Mouse (Mus musculus) olfactory bulb, adult 2 months (tissue): ENCODE data around the gene Dlx4.

Experiments used
- CTCF ChIP-seq: fragments of 200-500 bp; IDR thresholded peaks from 2 replicates; pipeline ENCODE4 v1.5.1; 2012; ENCODE audit warnings: low read depth, mild to moderate bottlenecking, low read length, moderate library complexity; ENCODE audit not compliant: insufficient read depth
- POLR2A ChIP-seq: fragments of 200-500 bp; IDR thresholded peaks from 2 replicates; pipeline ENCODE4 v1.6.1; 2012; ENCODE audit warnings: mild to moderate bottlenecking, low read depth, low read length, moderate library complexity; ENCODE audit not compliant: insufficient read depth

DNA sequence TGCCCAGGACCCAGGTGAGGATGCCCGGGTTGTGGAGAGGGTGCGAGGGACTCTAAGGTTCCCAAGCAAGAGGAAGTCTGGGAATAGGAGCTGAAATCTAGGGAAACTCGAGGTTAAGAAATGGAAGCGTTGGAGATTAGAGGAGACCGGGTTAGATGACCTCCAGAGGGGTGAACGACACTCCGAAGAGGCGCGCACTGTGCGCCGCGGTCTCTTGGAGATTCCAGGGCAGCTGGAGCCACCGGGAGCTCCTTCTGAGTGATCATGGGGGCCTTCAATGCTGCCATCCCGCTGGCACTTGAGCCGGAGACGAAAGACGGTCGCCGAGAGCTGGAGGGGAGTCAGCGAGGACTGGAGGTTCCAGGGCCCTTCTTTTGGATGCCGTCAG, 25.4 kb downstream of the Dlx4 start:
- TF ChIP-seq CTCF (no peak), POLR2A (no peak)
